Mouse (Mus musculus): ENCODE measurements around the gene Rps6ka1.
A peak's percentile ranks its signal among the peaks of the same experiment; 100 is the strongest.

The Rps6ka1 gene

GRCm38 (mm10) chr4:133897431-133897891, 9.9 kb upstream of the Rps6ka1 start:
- no peak for DNase-seq (ENCODE audit: low read depth, low spot score)

GRCm38 (mm10) chr4:133896984-133897383, 9.4 kb upstream of the Rps6ka1 start:
- DNase-seq (ENCODE audit: low read depth, low spot score), result no peak

- DNase-seq (ENCODE audit: low read depth, low spot score), result no peak
These were observed 8.4 kb upstream of the Rps6ka1 start for GRCm38 (mm10) chr4:133896002-133896401.

GRCm38 (mm10) chr4:133887249-133887648, 348 bp downstream of the Rps6ka1 start:
- DNase-seq (ENCODE audit: low read depth, low spot score), result peak; percentile 45

GRCm38 (mm10) chr4:133885991-133886501, 1.6 kb downstream of the Rps6ka1 start:
- peak; percentile 31 for DNase-seq (ENCODE audit: low read depth, low spot score)

GRCm38 (mm10) chr4:133885331-133885730, 2.3 kb downstream of the Rps6ka1 start:
- no peak for DNase-seq (ENCODE audit: low read depth, low spot score)

- no peak for DNase-seq (ENCODE audit: low read depth, low spot score)
These were observed 2.7 kb downstream of the Rps6ka1 start for GRCm38 (mm10) chr4:133884888-133885287.

GRCm38 (mm10) chr4:133884127-133884753, 3.4 kb downstream of the Rps6ka1 start:
- no peak for DNase-seq (ENCODE audit: low read depth, low spot score)

GRCm38 (mm10) chr4:133881851-133882250, 5.7 kb downstream of the Rps6ka1 start:
- no peak for DNase-seq (ENCODE audit: low read depth, low spot score)

- no peak for DNase-seq (ENCODE audit: low read depth, low spot score)
These were observed 6.2 kb downstream of the Rps6ka1 start for GRCm38 (mm10) chr4:133881399-133881798.

GRCm38 (mm10) chr4:133879145-133879902, 8.3 kb downstream of the Rps6ka1 start:
- no peak for DNase-seq (ENCODE audit: low read depth, low spot score)

GRCm38 (mm10) chr4:133877850-133878755, 9.5 kb downstream of the Rps6ka1 start:
- DNase-seq (ENCODE audit: low read depth, low spot score), result peak; percentile 34

GRCm38 (mm10) chr4:133874865-133875517, 12.6 kb downstream of the Rps6ka1 start:
- no peak for DNase-seq (ENCODE audit: low read depth, low spot score)

GRCm38 (mm10) chr4:133873926-133874864, 13.4 kb downstream of the Rps6ka1 start:
- no peak for DNase-seq (ENCODE audit: low read depth, low spot score)

- DNase-seq (ENCODE audit: low read depth, low spot score), result no peak
These were observed 14.2 kb downstream of the Rps6ka1 start for GRCm38 (mm10) chr4:133873431-133873851.

GRCm38 (mm10) chr4:133872812-133873300, 14.7 kb downstream of the Rps6ka1 start:
- no peak for DNase-seq (ENCODE audit: low read depth, low spot score)

GRCm38 (mm10) chr4:133872222-133872811, 15.3 kb downstream of the Rps6ka1 start:
- no peak for DNase-seq (ENCODE audit: low read depth, low spot score)

- no peak for DNase-seq (ENCODE audit: low read depth, low spot score)
These were observed 22.4 kb downstream of the Rps6ka1 start for GRCm38 (mm10) chr4:133865231-133865630.

- DNase-seq (ENCODE audit: low read depth, low spot score), result no peak
These were observed 23.1 kb downstream of the Rps6ka1 start for GRCm38 (mm10) chr4:133864380-133864981.
